Mouse (Mus musculus) cerebellum, adult 2 months (tissue): ENCODE measurements around the gene 1700025G04Rik. TPM values are rescaled to one million over a fixed set of nuclear protein-coding genes. Genes with fewer than 3 reads are reported as not detected.

Experiments used
- DNase-seq, 2 experiments: peaks; one replicate each; pipeline ENCODE4 v3.0.0; 2021
- H3K27ac ChIP-seq: fragments of 200-500 bp; 2 replicates; pipeline ENCODE4 v1.5.1; 2012; ENCODE audit warnings: low read length, control low read depth, inconsistent platforms; ENCODE audit not compliant: insufficient read depth
- H3K27me3 ChIP-seq: fragments of 200-500 bp; 2 replicates; pipeline ENCODE4 v1.6.1; 2012; ENCODE audit warnings: inconsistent platforms, mild to moderate bottlenecking, low read length, moderate library complexity; ENCODE audit not compliant: control insufficient read depth, insufficient read depth
- H3K4me1 ChIP-seq: fragments of 200-500 bp; 2 replicates; pipeline ENCODE4 v1.6.1; 2011; ENCODE audit warnings: low read length; ENCODE audit not compliant: control insufficient read depth, insufficient read depth
- H3K4me3 ChIP-seq: fragments of 200-500 bp; replicated peaks from 2 replicates; pipeline ENCODE3; 2011; ENCODE audit warnings: mild to moderate bottlenecking, low read depth, low read length, control low read depth; ENCODE audit not compliant: insufficient read depth
- CTCF ChIP-seq: fragments of 200-500 bp; IDR thresholded peaks from 2 replicates; pipeline ENCODE4 v1.5.1; 2011; ENCODE audit warnings: low read depth, mild to moderate bottlenecking, control low read depth, low read length, moderate library complexity, borderline replicate concordance; ENCODE audit not compliant: insufficient read depth
- POLR2A ChIP-seq: fragments of 200-500 bp; IDR thresholded peaks from 2 replicates; pipeline ENCODE4 v1.6.1; 2011; ENCODE audit warnings: low read length, control low read depth, borderline replicate concordance; ENCODE audit not compliant: insufficient read depth
- WGBS: fragments of 180-500 bp; shearing (Covaris S2); methylation state at CpG from one replicate; pipeline ENCODE4 v1.1.7; 2018; 5-methylcytosine and 5-hydroxymethylcytosine counted together
- polyA plus RNA-seq: library from polyadenylated mRNA; depleted of rRNA; stranded (reverse); fragments of >200 nt; gene quantifications from 2 replicates; pipeline ENCODE4 v1.2.3, GENCODE M21; 2012

Gene 1700025G04Rik
- polyA plus RNA-seq, 1 experiment: 27.9 TPM

GRCm38 (mm10) chr1:151964811-151965210 lies 125.1 kb downstream of the 1700025G04Rik start:
- 46% methylated on average over 2 of the region's 2 CpGs for WGBS
- Histone ChIP-seq H3K27ac (no peak overlapping the region), H3K4me1 (peaks cover 10% of the 10 kb centered on the region; the same call in 1 of the 2 replicates), H3K4me3 (no peak overlapping the region), H3K27me3 (no peaks in the 10 kb centered on the region)
- TF ChIP-seq POLR2A: no peak
- no peak for TF ChIP-seq CTCF
- peak in 1 of 2 experiments; percentile 42 for DNase-seq

- H3K27me3 ChIP-seq: no peaks in the 10 kb centered on the region
- peaks cover 14% of the 10 kb centered on the region for H3K4me1 ChIP-seq
- TF ChIP-seq POLR2A (no peak), CTCF (no peak)
- no peak overlapping the region for H3K27ac ChIP-seq
- 84% methylated on average over 7 of the region's 7 CpGs for WGBS
- DNase-seq: no peak
- H3K4me3 ChIP-seq: no peak overlapping the region
Observed at GRCm38 (mm10) chr1:151963248-151963647, 126.7 kb downstream of the 1700025G04Rik start.

- peaks cover 18% of the 10 kb centered on the region for H3K4me1 ChIP-seq
- no peak overlapping the region for H3K4me3 ChIP-seq
- 68% methylated on average over 6 of the region's 6 CpGs for WGBS
- H3K27me3 ChIP-seq: no peaks in the 10 kb centered on the region
- TF ChIP-seq POLR2A: no peak
- TF ChIP-seq CTCF: no peak
- H3K27ac ChIP-seq: no peak overlapping the region
- no peak for DNase-seq
Observed at GRCm38 (mm10) chr1:151962078-151962477, 127.8 kb downstream of the 1700025G04Rik start.

GRCm38 (mm10) chr1:151961204-151961603 lies 128.7 kb downstream of the 1700025G04Rik start:
- TF ChIP-seq POLR2A: no peak
- TF ChIP-seq CTCF: no peak
- WGBS: 88% methylated on average over 10 of the region's 10 CpGs
- no peak for DNase-seq

GRCm38 (mm10) chr1:151959010-151959409 lies 130.9 kb downstream of the 1700025G04Rik start:
- Histone ChIP-seq H3K27me3 (no peaks in the 10 kb centered on the region), H3K4me3 (no peak overlapping the region), H3K27ac (no peak overlapping the region), H3K4me1 (peaks cover 8% of the 10 kb centered on the region)
- TF ChIP-seq CTCF (no peak), POLR2A (no peak)
- 43% methylated on average over 3 of the region's 3 CpGs for WGBS
- DNase-seq: no peak

More at GRCm38 (mm10) chr1:151961204-151961603, 128.7 kb downstream of the 1700025G04Rik start:
- Histone ChIP-seq H3K4me1 (peaks cover 17% of the 10 kb centered on the region), H3K27me3 (no peaks in the 10 kb centered on the region), H3K27ac (no peak overlapping the region), H3K4me3 (no peak overlapping the region)

GRCm38 (mm10) chr1:151958442-151958841 lies 131.5 kb downstream of the 1700025G04Rik start:
- WGBS: 62% methylated on average over 3 of the region's 3 CpGs

GRCm38 (mm10) chr1:151957669-151958068 lies 132.3 kb downstream of the 1700025G04Rik start:
- Histone ChIP-seq H3K27ac (no peak overlapping the region), H3K4me1 (peaks cover 14% of the 10 kb centered on the region), H3K4me3 (no peak overlapping the region), H3K27me3 (no peaks in the 10 kb centered on the region)
- no peak for DNase-seq
- 16% methylated on average over 7 of the region's 7 CpGs for WGBS
- TF ChIP-seq POLR2A (no peak), CTCF (no peak)

More at GRCm38 (mm10) chr1:151958442-151958841, 131.5 kb downstream of the 1700025G04Rik start:
- no peak overlapping the region for H3K27ac ChIP-seq
- H3K27me3 ChIP-seq: no peaks in the 10 kb centered on the region
- peaks cover 11% of the 10 kb centered on the region for H3K4me1 ChIP-seq
- no peak for DNase-seq
- no peak for TF ChIP-seq POLR2A
- TF ChIP-seq CTCF: no peak
- H3K4me3 ChIP-seq: no peak overlapping the region

GRCm38 (mm10) chr1:151955866-151956265 lies 134.1 kb downstream of the 1700025G04Rik start:
- 70% methylated on average over 5 of the region's 5 CpGs for WGBS
- DNase-seq: no peak
- H3K4me1 ChIP-seq: peaks cover 14% of the 10 kb centered on the region
- no peak overlapping the region for H3K4me3 ChIP-seq
- TF ChIP-seq POLR2A (no peak), CTCF (no peak)
- no peaks in the 10 kb centered on the region for H3K27me3 ChIP-seq
- H3K27ac ChIP-seq: no peak overlapping the region
